Mouse (Mus musculus): ENCODE results near the gene Olfr110. TPM values are rescaled to one million over a fixed set of nuclear protein-coding genes. Genes with fewer than 3 reads are reported as not detected.

Olfr110 gene
- polyA plus RNA-seq, 1 experiment: not detected

GRCm38 (mm10) chr17:37543800-37544435 lies 51.6 kb downstream of the Olfr110 start:
- H3K27ac ChIP-seq (ENCODE audit: insufficient read depth, low read length): no peak overlapping the region
- H3K4me3 ChIP-seq (ENCODE audit: insufficient read depth, low read length): no peak overlapping the region
- H3K4me1 ChIP-seq (ENCODE audit: control insufficient read depth, insufficient read depth, low read length): no peaks in the 10 kb centered on the region
- TF ChIP-seq POLR2A (IDR thresholded peaks at IDR 0.05; ENCODE audit: low read depth, low read length): no peak
- no peak for TF ChIP-seq CTCF (IDR thresholded peaks at IDR 0.05; ENCODE audit: borderline replicate concordance, insufficient read depth, low read length)

Other genes with a start within 250 kb of the Olfr110 start
- gene Olfr98, start 228.7 kb upstream of the Olfr110 start, polyA plus RNA-seq (2011; ENCODE audit: insufficient read length, low read depth, missing spikeins): not detected in 2 replicates
- 5.3 and 5.7 TPM in 2 replicates for gene H2-M3, start 222.2 kb upstream of the Olfr110 start, polyA plus RNA-seq (2011; ENCODE audit: insufficient read length, low read depth, missing spikeins)
- gene Olfr99, start 209.0 kb upstream of the Olfr110 start, polyA plus RNA-seq (2011; ENCODE audit: insufficient read length, low read depth, missing spikeins): not detected in 2 replicates
- not detected in 2 replicates for gene Olfr101, start 188.2 kb upstream of the Olfr110 start, polyA plus RNA-seq (2011; ENCODE audit: insufficient read length, low read depth, missing spikeins)
- gene Olfr102, start 175.4 kb upstream of the Olfr110 start, polyA plus RNA-seq (2011; ENCODE audit: insufficient read length, low read depth, missing spikeins): not detected in 2 replicates
- not detected in 2 replicates for gene Olfr103, start 152.8 kb upstream of the Olfr110 start, polyA plus RNA-seq (2011; ENCODE audit: insufficient read length, low read depth, missing spikeins)
- not detected in 2 replicates for gene Olfr104-ps, start 132.9 kb upstream of the Olfr110 start, polyA plus RNA-seq (2011; ENCODE audit: insufficient read length, low read depth, missing spikeins)
- not detected in 2 replicates for gene Olfr105-ps, start 113.4 kb upstream of the Olfr110 start, polyA plus RNA-seq (2011; ENCODE audit: insufficient read length, low read depth, missing spikeins)
- gene Olfr106-ps, start 102.1 kb upstream of the Olfr110 start, polyA plus RNA-seq (2011; ENCODE audit: insufficient read length, low read depth, missing spikeins): not detected in 2 replicates
- gene Olfr107, start 93.2 kb upstream of the Olfr110 start, polyA plus RNA-seq (2011; ENCODE audit: insufficient read length, low read depth, missing spikeins): not detected in 2 replicates
- not detected in 2 replicates for gene Olfr108, start 47.0 kb upstream of the Olfr110 start, polyA plus RNA-seq (2011; ENCODE audit: insufficient read length, low read depth, missing spikeins)
- gene Olfr109, start 33.6 kb upstream of the Olfr110 start, polyA plus RNA-seq (2011; ENCODE audit: insufficient read length, low read depth, missing spikeins): not detected in 2 replicates
- gene H2-M2, start 8.9 kb upstream of the Olfr110 start, polyA plus RNA-seq (2011; ENCODE audit: insufficient read length, low read depth, missing spikeins): not detected in 2 replicates
- gene Olfr111, start 15.6 kb downstream of the Olfr110 start, polyA plus RNA-seq (2011; ENCODE audit: insufficient read length, low read depth, missing spikeins): not detected in 2 replicates
- gene Olfr112, start 77.0 kb downstream of the Olfr110 start, polyA plus RNA-seq (2011; ENCODE audit: insufficient read length, low read depth, missing spikeins): not detected in 2 replicates
- gene Olfr113, start 85.2 kb downstream of the Olfr110 start, polyA plus RNA-seq (2011; ENCODE audit: insufficient read length, low read depth, missing spikeins): not detected in 2 replicates
- not detected in 2 replicates for gene Olfr114, start 100.3 kb downstream of the Olfr110 start, polyA plus RNA-seq (2011; ENCODE audit: insufficient read length, low read depth, missing spikeins)
- gene Olfr115, start 134.6 kb downstream of the Olfr110 start, polyA plus RNA-seq (2011; ENCODE audit: insufficient read length, low read depth, missing spikeins): not detected in 2 replicates
- gene Olfr116, start 134.7 kb downstream of the Olfr110 start, polyA plus RNA-seq (2011; ENCODE audit: insufficient read length, low read depth, missing spikeins): not detected in 2 replicates
- not detected in 2 replicates for gene Olfr117, start 171.3 kb downstream of the Olfr110 start, polyA plus RNA-seq (2011; ENCODE audit: insufficient read length, low read depth, missing spikeins)
- not detected in 2 replicates for gene Olfr118, start 174.5 kb downstream of the Olfr110 start, polyA plus RNA-seq (2011; ENCODE audit: insufficient read length, low read depth, missing spikeins)
- not detected in 2 replicates for gene Olfr119, start 204.1 kb downstream of the Olfr110 start, polyA plus RNA-seq (2011; ENCODE audit: insufficient read length, low read depth, missing spikeins)
- not detected in 2 replicates for gene Olfr120, start 229.3 kb downstream of the Olfr110 start, polyA plus RNA-seq (2011; ENCODE audit: insufficient read length, low read depth, missing spikeins)

Measured in embryonic fibroblast, embryonic 13.5 days (primary cell).